9 mouse cellular contexts compared by ENCODE assay signal in the genomic region with DNA sequence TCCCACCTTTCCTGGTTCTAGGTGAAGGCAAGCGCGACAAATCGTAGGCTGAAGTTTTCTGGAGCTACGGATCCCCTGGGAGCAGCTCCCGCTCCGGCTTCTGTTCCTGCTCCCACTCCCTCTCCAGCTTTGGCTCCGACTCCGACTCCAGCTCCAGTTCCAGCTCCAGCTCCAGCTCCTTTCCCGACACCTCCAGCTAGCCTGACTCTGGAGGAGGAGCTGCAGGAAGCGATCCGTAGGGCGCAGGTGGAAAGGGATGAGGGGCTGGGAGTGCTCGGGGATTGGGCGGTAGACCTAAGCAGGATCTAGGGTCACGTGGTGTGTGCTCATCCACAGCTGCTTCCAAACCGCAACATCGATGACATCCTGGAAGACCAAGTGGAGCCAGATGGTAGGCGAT. TPM values are rescaled to one million over a fixed set of nuclear protein-coding genes. Genes with fewer than 3 reads are reported as not detected.
A peak's percentile ranks its signal among the peaks of the same experiment; 100 is the strongest.
DNase-seq lines count a peak whose midpoint lies in the region; ATAC-seq and TF ChIP-seq lines count a peak whose summit lies in the region.
"Had no signal": no experiment of that assay in that cellular context is flagged by ENCODE, and none has a peak within 500 bp of the region (broad histone marks: within the 10 kb centered on the region; RNA-seq: fewer than 3 reads in every experiment).

No protein-coding gene starts in this region.

- peak; percentile 81 for TF ChIP-seq POLR2A in cortical plate, adult 2 months (IDR thresholded peaks at IDR 0.05; ENCODE audit: extremely low read depth, insufficient read depth, low read length)
- TF ChIP-seq POLR2A in small intestine, adult 2 months (IDR thresholded peaks at IDR 0.05; ENCODE audit: low read depth, low read length) = no peak

- peak overlapping the region; percentile 44 for H3K4me3 ChIP-seq in kidney, embryonic 16.5 days (ENCODE audit: low read length)
- peak overlapping the region; percentile 31 for H3K4me3 ChIP-seq in cortical plate, adult 2 months (ENCODE audit: insufficient read depth, low read length)
- peak overlapping the region; percentile 17 for H3K4me3 ChIP-seq in small intestine, adult 2 months (ENCODE audit: low read depth, low read length)

- ATAC-seq in kidney, embryonic 16.5 days (ENCODE audit: low FRiP score, low TSS enrichment) = peak; percentile 29; the same call in 1 of the 2 replicates

- TF ChIP-seq CTCF in cortical plate, adult 2 months (IDR thresholded peaks at IDR 0.05; ENCODE audit: extremely low read depth, insufficient read depth, low read length) = no peak
- no peak for TF ChIP-seq CTCF in small intestine, adult 2 months (IDR thresholded peaks at IDR 0.05; ENCODE audit: extremely low read depth, insufficient read length, insufficient replicate concordance, low read depth, low read length)

- peaks cover 50% of the 10 kb centered on the region for H3K4me1 ChIP-seq in kidney, embryonic 16.5 days (ENCODE audit: insufficient read depth, low read length)
- H3K4me1 ChIP-seq in cortical plate, adult 2 months (ENCODE audit: control insufficient read depth, insufficient read depth, low read length) = no peaks in the 10 kb centered on the region
- peaks cover 4% of the 10 kb centered on the region; the same call in 1 of the 2 replicates for H3K4me1 ChIP-seq in small intestine, adult 2 months (ENCODE audit: control insufficient read depth, insufficient read depth, insufficient read length, low read length)

- H3K27ac ChIP-seq in kidney, embryonic 16.5 days (ENCODE audit: low read length) = peak overlapping the region; percentile 89
- peak overlapping the region; percentile 1; the same call in 1 of the 2 replicates for H3K27ac ChIP-seq in cortical plate, adult 2 months (ENCODE audit: insufficient read depth, low read length)
- H3K27ac ChIP-seq in small intestine, adult 2 months (ENCODE audit: insufficient read depth, low read depth, low read length) = no peak overlapping the region; the same call in 1 of the 2 replicates

- H3K36me3 ChIP-seq in kidney, embryonic 16.5 days (ENCODE audit: insufficient read depth, low read length) = no peaks in the 10 kb centered on the region
- no peaks in the 10 kb centered on the region for H3K36me3 ChIP-seq in small intestine, adult 2 months (ENCODE audit: control insufficient read depth, insufficient read depth, low read length)

- no peaks in the 10 kb centered on the region for H3K27me3 ChIP-seq in kidney, embryonic 16.5 days (ENCODE audit: insufficient read depth, low read length)
- peaks cover 27% of the 10 kb centered on the region for H3K27me3 ChIP-seq in small intestine, adult 2 months (ENCODE audit: control insufficient read depth, insufficient read depth, low read length)

- WGBS in kidney, embryonic 16.5 days = 15% methylated on average over 18 of the region's 18 CpGs
- 27% methylated on average over 18 of the region's 18 CpGs for WGBS in small intestine, adult 2 months

- H3K9me3 ChIP-seq in kidney, embryonic 16.5 days (ENCODE audit: low read length) = no peaks in the 10 kb centered on the region

- H3K9ac ChIP-seq in kidney, embryonic 16.5 days (replicated peaks; ENCODE audit: low read length) = peak overlapping the region; percentile 63

- H3K4me2 ChIP-seq in kidney, embryonic 16.5 days (replicated peaks; ENCODE audit: low read depth, low read length) = peak overlapping the region; percentile 77

- no peak for DNase-seq in kidney, postnatal 36 days
- DNase-seq in gastrocnemius, postnatal 25 days = peak; percentile 54
- DNase-seq in layer of hippocampus, postnatal 14 days (ENCODE audit: low spot score in 2 of 2) = peak; percentile 49 to 50
- peak; percentile 79 for DNase-seq in mesoderm, embryonic 11.5 days (ENCODE audit: low read depth, low spot score)
- no peak for DNase-seq in urinary bladder, postnatal 10 days (ENCODE audit: low spot score)

RNA-seq across cellular contexts. Expression of gene Mamstr, which starts 4.4 kb away (rescaled TPM):
- 8.0 and 9.0 TPM in 2 replicates for polyA plus RNA-seq in kidney, embryonic 16.5 days (2015; fragmentation: Nextera tagmentation; extraction: Ambion mirVana)
- polyA plus RNA-seq in cortical plate, adult 2 months (2012; rRNA removed) = 5.2 and 7.1 TPM in 2 replicates
- 10 to 100 TPM; 39.0 to 46.1 TPM for total RNA-seq in gastrocnemius, postnatal 25 days (2021)
- total RNA-seq in layer of hippocampus, postnatal 14 days (2021) = 1 to 10 TPM; 1.7 to 1.8 TPM
- polyA plus RNA-seq in small intestine, adult 2 months (2012; rRNA removed) = 0.63 and 0.84 TPM in 2 replicates
- total RNA-seq: MEL had no signal

RNA-seq across cellular contexts. Expression of gene Rasip1, which starts 16.9 kb away (rescaled TPM):
- polyA plus RNA-seq in kidney, embryonic 16.5 days (2015; fragmentation: Nextera tagmentation; extraction: Ambion mirVana) = 11.6 and 13.0 TPM in 2 replicates
- polyA plus RNA-seq in cortical plate, adult 2 months (2012; rRNA removed) = 6.9 and 7.8 TPM in 2 replicates
- 1 to 10 TPM; 6.1 to 8.5 TPM for total RNA-seq in gastrocnemius, postnatal 25 days (2021)
- total RNA-seq in layer of hippocampus, postnatal 14 days (2021) = 10 to 100 TPM in 1 of 2 experiments, 1 to 10 TPM in 1; 9.3 to 10.3 TPM
- polyA plus RNA-seq in small intestine, adult 2 months (2012; rRNA removed) = 7.2 and 11.6 TPM in 2 replicates

RNA-seq across cellular contexts. Expression of gene Fut2, which starts 22.0 kb away (rescaled TPM):
- 0.32 and 0.57 TPM in 2 replicates for polyA plus RNA-seq in kidney, embryonic 16.5 days (2015; fragmentation: Nextera tagmentation; extraction: Ambion mirVana)
- polyA plus RNA-seq in cortical plate, adult 2 months (2012; rRNA removed) = 0.21 and 0.28 TPM in 2 replicates
- total RNA-seq in gastrocnemius, postnatal 25 days (2021) = under 1 TPM; 0.19 to 0.61 TPM
- total RNA-seq in layer of hippocampus, postnatal 14 days (2021) = under 1 TPM; 0.30 to 0.67 TPM
- 1.2 and 18.4 TPM in 2 replicates for polyA plus RNA-seq in small intestine, adult 2 months (2012; rRNA removed)
- total RNA-seq: MEL had no signal

RNA-seq across cellular contexts. Expression of gene Izumo1, which starts 22.6 kb away (rescaled TPM):
- polyA plus RNA-seq in kidney, embryonic 16.5 days (2015; fragmentation: Nextera tagmentation; extraction: Ambion mirVana) = 0.13 and 0.14 TPM in 2 replicates
- 0.09 and 0.13 TPM in 2 replicates for polyA plus RNA-seq in cortical plate, adult 2 months (2012; rRNA removed)
- total RNA-seq in gastrocnemius, postnatal 25 days (2021) = not detected
- total RNA-seq in layer of hippocampus, postnatal 14 days (2021) = under 1 TPM in 1 of 2 experiments, not detected in 1; 0.23 TPM
- polyA plus RNA-seq in small intestine, adult 2 months (2012; rRNA removed) = 0.24 and 0.25 TPM in 2 replicates
- total RNA-seq: MEL had no signal

RNA-seq across cellular contexts. Expression of gene Fut1, which starts 27.1 kb away (rescaled TPM):
- 0.27 and 0.32 TPM in 2 replicates for polyA plus RNA-seq in kidney, embryonic 16.5 days (2015; fragmentation: Nextera tagmentation; extraction: Ambion mirVana)
- 0.09 and 0.15 TPM in 2 replicates for polyA plus RNA-seq in cortical plate, adult 2 months (2012; rRNA removed)
- total RNA-seq in gastrocnemius, postnatal 25 days (2021) = not detected
- total RNA-seq in layer of hippocampus, postnatal 14 days (2021) = not detected
- polyA plus RNA-seq in small intestine, adult 2 months (2012; rRNA removed) = 1.7 and 2.5 TPM in 2 replicates
- total RNA-seq: MEL had no signal

Comparison
In these comparisons a context has a peak if more than half of its experiments do, and no peak if none do; other contexts are left out.
1. DNase-seq: peak in gastrocnemius, postnatal 25 days (single experiment), layer of hippocampus, postnatal 14 days (2 of 2) and mesoderm, embryonic 11.5 days (single experiment); none in kidney, postnatal 36 days (0 of 2) and urinary bladder, postnatal 10 days (single experiment).
2. Peak in every context shown above with its lines, with median percentiles within 50 percentile points of each other: H3K4me3 ChIP-seq.